ENCODE assay signal across 8 mouse cellular contexts in the genomic region with DNA sequence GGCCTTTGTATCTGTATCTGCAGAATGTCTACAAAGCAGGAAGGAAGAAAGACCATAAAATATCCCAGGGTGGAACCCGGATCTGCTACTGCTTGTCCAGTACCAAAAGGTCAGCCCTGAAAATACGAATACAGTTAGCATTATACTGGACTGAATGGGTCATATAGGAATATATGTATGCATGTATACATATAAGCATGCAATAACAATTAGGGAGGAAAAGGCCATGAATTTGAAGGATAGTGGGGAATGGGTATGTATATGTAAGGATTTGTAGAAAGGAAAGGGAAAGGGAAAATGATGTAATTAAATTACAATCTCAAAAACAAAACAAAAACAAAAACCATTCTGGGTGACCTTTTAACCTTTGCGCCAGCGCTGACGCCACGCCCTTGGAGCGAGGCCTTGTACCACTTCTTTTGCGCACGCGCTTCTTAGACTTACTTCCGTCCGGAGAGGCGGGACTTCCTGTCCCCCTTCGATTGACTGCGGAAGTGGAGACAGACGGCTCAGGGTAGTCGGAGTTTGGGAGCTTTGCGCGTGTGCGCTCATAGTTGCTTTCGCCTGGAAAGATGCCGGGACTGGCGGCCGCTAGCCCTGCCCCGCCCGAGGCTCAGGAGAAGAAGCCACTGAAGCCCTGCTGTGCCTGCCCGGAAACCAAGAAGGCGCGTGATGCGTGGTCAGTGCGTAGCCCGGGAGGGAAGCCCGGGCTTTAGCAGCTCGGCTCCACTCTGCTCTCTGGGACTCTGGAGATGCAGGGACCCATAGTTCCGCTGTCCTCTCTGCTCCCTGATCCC. TPM values are rescaled to one million over a fixed set of nuclear protein-coding genes. Genes with fewer than 3 reads are reported as not detected.
DNase-seq lines count a peak whose midpoint lies in the region; ATAC-seq lines count a peak whose summit lies in the region.

A gene (plus strand): TSS at position 463 of the 797 bp plus-strand sequence.
A gene (plus strand): TSS at position 512 of the 797 bp plus-strand sequence.

- H3K27me3 ChIP-seq in heart, embryonic 13.5 days (replicated peaks) = no peaks in the 10 kb centered on the region
- H3K27me3 ChIP-seq in liver, embryonic 12.5 days (replicated peaks) = peaks cover 3% of the 10 kb centered on the region
- no peaks in the 10 kb centered on the region for H3K27me3 ChIP-seq in stomach, embryonic 15.5 days (replicated peaks)

- peaks cover 4% of the 10 kb centered on the region; the same call in 1 of the 2 replicates for H3K4me1 ChIP-seq in brown adipose tissue, adult 24 weeks (ENCODE audit: control insufficient read depth, insufficient read depth, insufficient read length, low read length)
- H3K4me1 ChIP-seq in heart, embryonic 13.5 days = peaks cover 65% of the 10 kb centered on the region
- H3K4me1 ChIP-seq in liver, embryonic 12.5 days = peaks cover 68% of the 10 kb centered on the region
- peaks cover 10% of the 10 kb centered on the region for H3K4me1 ChIP-seq in stomach, embryonic 15.5 days

- peak within 1 kb of the TSS; percentile 96 for H3K9ac ChIP-seq in heart, embryonic 13.5 days
- H3K9ac ChIP-seq in liver, embryonic 12.5 days = peak within 1 kb of the TSS; percentile 88
- peak within 1 kb of the TSS; percentile 81 for H3K9ac ChIP-seq in stomach, embryonic 15.5 days

- H3K36me3 ChIP-seq in heart, embryonic 13.5 days = peaks cover 29% of the 10 kb centered on the region
- H3K36me3 ChIP-seq in liver, embryonic 12.5 days = peaks cover 33% of the 10 kb centered on the region
- H3K36me3 ChIP-seq in stomach, embryonic 15.5 days = no peaks in the 10 kb centered on the region

- peak; percentile 79 for ATAC-seq in heart, embryonic 13.5 days (ENCODE audit: extremely low read depth, insufficient number of reproducible peaks, low FRiP score, low TSS enrichment)
- ATAC-seq in liver, embryonic 12.5 days = peak; percentile 94
- peak; percentile 96 for ATAC-seq in stomach, embryonic 15.5 days (ENCODE audit: insufficient read depth, low FRiP score, low read depth)

- peak; percentile 96 for DNase-seq in CD4-positive, CD25-positive, alpha-beta regulatory T cell, adult 2 months (ENCODE audit: low read depth, low spot score)
- peak; percentile 52 for DNase-seq in fat pad, adult 2 months (ENCODE audit: extremely low read depth, low read depth, low spot score)
- peak; percentile 95 for DNase-seq in kidney, postnatal 10 days
- peak; percentile 93 for DNase-seq in natural killer cell, adult 2 months (ENCODE audit: low spot score in 2 of 2)

- 2% methylated on average over 35 of the region's 35 CpGs for WGBS in heart, embryonic 13.5 days
- 1% methylated on average over 35 of the region's 35 CpGs for WGBS in liver, embryonic 12.5 days (ENCODE audit: insufficient replicate concordance)
- WGBS in stomach, embryonic 15.5 days = 3% methylated on average over 35 of the region's 35 CpGs

- H3K4me2 ChIP-seq in heart, embryonic 13.5 days = peak within 1 kb of the TSS; percentile 80
- peak within 1 kb of the TSS; percentile 80 for H3K4me2 ChIP-seq in liver, embryonic 12.5 days
- peak within 1 kb of the TSS; percentile 62 for H3K4me2 ChIP-seq in stomach, embryonic 15.5 days

- H3K27ac ChIP-seq in brown adipose tissue, adult 24 weeks (replicated peaks; ENCODE audit: low read depth, low read length) = peak within 1 kb of the TSS; percentile 96
- peak within 1 kb of the TSS; percentile 95 for H3K27ac ChIP-seq in heart, embryonic 13.5 days (replicated peaks)
- peak within 1 kb of the TSS; percentile 94 for H3K27ac ChIP-seq in liver, embryonic 12.5 days
- H3K27ac ChIP-seq in stomach, embryonic 15.5 days = peak within 1 kb of the TSS; percentile 95

- peak within 1 kb of the TSS; percentile 98 for H3K4me3 ChIP-seq in brown adipose tissue, adult 24 weeks (ENCODE audit: insufficient read depth, low read depth, low read length)
- H3K4me3 ChIP-seq in heart, embryonic 13.5 days = peak within 1 kb of the TSS; percentile 84
- peak within 1 kb of the TSS; percentile 87 for H3K4me3 ChIP-seq in liver, embryonic 12.5 days
- peak within 1 kb of the TSS; percentile 90 for H3K4me3 ChIP-seq in stomach, embryonic 15.5 days (replicated peaks)

- H3K9me3 ChIP-seq in heart, embryonic 13.5 days = no peaks in the 10 kb centered on the region
- no peaks in the 10 kb centered on the region for H3K9me3 ChIP-seq in liver, embryonic 12.5 days (replicated peaks)
- H3K9me3 ChIP-seq in stomach, embryonic 15.5 days = no peaks in the 10 kb centered on the region

RNA-seq across cellular contexts. Expression of the first gene that starts in this region (rescaled TPM):
- 1,266 and 1,331 TPM in 2 replicates for polyA plus RNA-seq in brown adipose tissue, adult 24 weeks (2012; ENCODE audit: insufficient read depth, insufficient read length, missing spikeins)
- polyA plus RNA-seq in heart, embryonic 13.5 days (2015; fragmentation: Nextera tagmentation; extraction: Ambion mirVana) = 237 and 277 TPM in 2 replicates
- polyA plus RNA-seq in liver, embryonic 12.5 days (2016; fragmentation: Nextera tagmentation; extraction: Ambion mirVana) = 404 and 417 TPM in 2 replicates
- polyA plus RNA-seq in stomach, embryonic 15.5 days (2015; fragmentation: Nextera tagmentation; extraction: Ambion mirVana) = 181 and 190 TPM in 2 replicates

RNA-seq across cellular contexts. Expression of the second gene that starts in this region (rescaled TPM):
- 2.9 TPM in 1 of 2 replicates, not detected in the other for polyA plus RNA-seq in brown adipose tissue, adult 24 weeks (2012; ENCODE audit: insufficient read depth, insufficient read length, missing spikeins)
- 5.1 and 5.7 TPM in 2 replicates for polyA plus RNA-seq in heart, embryonic 13.5 days (2015; fragmentation: Nextera tagmentation; extraction: Ambion mirVana)
- not detected in 2 replicates for polyA plus RNA-seq in liver, embryonic 12.5 days (2016; fragmentation: Nextera tagmentation; extraction: Ambion mirVana)
- not detected in 2 replicates for polyA plus RNA-seq in stomach, embryonic 15.5 days (2015; fragmentation: Nextera tagmentation; extraction: Ambion mirVana)

Comparison
In these comparisons a context has a peak if more than half of its experiments do, and no peak if none do; other contexts are left out.
1. Peak in every context shown above with its lines: DNase-seq, ATAC-seq, H3K4me3 ChIP-seq and H3K27ac ChIP-seq.